Mouse (Mus musculus) frontal cortex, postnatal 10 days (tissue): ENCODE results near the gene Vmn2r34.
"Not testable (repeated sequence)": the region's sequence is repeated elsewhere in the genome, so short reads cannot be mapped to it uniquely, and the experiment has no call there.

Experiments
- DNase-seq, 2 experiments: peaks; one replicate each; pipeline ENCODE4 v3.0.0; 2022; ENCODE audit warnings: low spot score in 2 of 2, mixed read lengths in 1 of 2

Gene Vmn2r34

GRCm38 (mm10) chr7:7689413-7689812 lies at the start of gene Vmn2r34:
Gene Vmn2r34 (minus strand): TSS chr7:7689513.
- not testable (repeated sequence) for DNase-seq

- DNase-seq = not testable (repeated sequence)
Observed at GRCm38 (mm10) chr7:7674032-7674431, 15.3 kb downstream of the Vmn2r34 start.
